Mouse (Mus musculus) cerebellum, adult 18-20 months (tissue): ENCODE measurements at regions not wholly inside any gene's neighbourhood (a gene's known extent, or its start where the extent isn't known, plus 50 kb on each side); places are given as distances from the start of the nearest gene placed in this dataset.
A peak's percentile ranks its signal among the peaks of the same experiment; 100 is the strongest.

Experiments
- DNase-seq, 2 experiments: peaks; one replicate each; pipeline ENCODE4 v3.0.0; 2021

DNA sequence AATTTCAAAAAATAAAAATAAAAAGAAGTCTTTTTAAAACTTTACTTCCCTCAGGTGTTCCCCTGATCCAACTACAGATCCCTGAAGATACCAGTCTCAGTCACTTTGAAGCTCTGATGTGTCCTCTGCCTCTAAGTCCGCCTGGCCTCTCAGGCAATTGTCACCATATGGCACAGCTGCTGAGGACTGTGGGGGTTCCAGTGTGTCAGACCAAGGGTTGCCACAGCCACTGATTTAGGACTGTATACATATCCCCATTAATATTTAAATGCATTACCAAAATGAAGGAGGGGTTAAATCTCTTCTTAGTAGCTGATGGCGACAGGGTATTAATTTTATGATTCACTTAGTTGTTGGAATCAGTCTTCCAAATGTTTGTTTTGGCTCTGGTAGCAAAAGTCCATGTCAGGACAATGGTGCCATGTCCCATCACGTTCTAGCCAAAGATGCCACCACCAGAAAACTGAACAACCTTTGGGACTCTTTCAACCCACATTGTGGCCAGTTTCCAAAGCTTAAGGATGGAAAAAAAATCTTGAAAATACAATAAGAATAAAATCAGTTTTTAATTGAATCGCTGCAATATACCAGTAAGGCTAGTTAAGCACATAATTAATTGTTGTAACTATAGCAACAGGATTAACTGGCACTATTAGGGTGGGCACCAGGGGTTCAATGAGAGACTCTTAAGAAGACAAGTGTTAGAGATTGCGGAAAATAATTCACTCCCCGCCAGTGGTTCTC is 62.5 kb downstream of the Arrdc4 start:
- DNase-seq: no peak

- DNase-seq: no peak
These were observed 66.0 kb downstream of the Arrdc4 start for GRCm38 (mm10) chr7:68682929-68683643.

DNA sequence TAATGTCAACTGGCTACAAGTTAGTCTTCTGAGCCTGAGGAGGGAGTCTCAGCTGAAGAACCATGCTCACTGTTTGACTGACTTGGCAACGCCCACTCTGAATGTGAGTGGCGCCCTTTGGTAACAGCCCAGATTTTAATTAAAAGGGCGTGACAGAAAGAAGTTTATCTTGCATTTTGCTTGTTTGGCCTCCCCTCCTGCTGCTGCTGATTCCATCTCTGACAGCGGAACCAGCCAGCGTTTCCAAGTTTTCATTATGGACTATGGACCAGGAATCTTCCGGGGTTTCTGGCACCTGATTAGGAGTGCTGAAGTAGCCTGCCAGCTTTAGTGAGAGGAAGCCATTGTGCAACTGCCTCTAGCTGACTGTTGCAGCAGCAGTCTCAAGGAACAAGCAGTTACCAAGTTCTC is 66.7 kb downstream of the Arrdc4 start:
- DNase-seq: no peak

DNA sequence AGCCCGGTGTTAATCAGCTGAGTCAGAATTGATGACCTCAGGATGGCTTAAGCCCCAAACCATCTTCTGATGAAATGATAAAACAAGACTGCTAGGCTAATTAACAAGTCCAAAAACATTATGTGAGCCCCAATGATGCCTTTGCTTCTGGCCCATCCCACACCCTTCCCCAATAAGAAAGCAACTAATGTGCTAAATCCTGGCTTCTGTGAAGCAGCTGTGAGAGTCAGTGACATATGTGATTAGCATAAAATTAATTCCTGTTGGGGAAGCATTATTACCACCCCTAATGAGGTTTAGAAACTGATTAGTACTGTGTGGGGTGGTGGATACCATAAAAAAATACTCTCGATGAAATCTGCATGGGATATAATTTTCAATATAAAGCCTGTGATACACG is 69.3 kb downstream of the Arrdc4 start:
- no peak for DNase-seq

DNA sequence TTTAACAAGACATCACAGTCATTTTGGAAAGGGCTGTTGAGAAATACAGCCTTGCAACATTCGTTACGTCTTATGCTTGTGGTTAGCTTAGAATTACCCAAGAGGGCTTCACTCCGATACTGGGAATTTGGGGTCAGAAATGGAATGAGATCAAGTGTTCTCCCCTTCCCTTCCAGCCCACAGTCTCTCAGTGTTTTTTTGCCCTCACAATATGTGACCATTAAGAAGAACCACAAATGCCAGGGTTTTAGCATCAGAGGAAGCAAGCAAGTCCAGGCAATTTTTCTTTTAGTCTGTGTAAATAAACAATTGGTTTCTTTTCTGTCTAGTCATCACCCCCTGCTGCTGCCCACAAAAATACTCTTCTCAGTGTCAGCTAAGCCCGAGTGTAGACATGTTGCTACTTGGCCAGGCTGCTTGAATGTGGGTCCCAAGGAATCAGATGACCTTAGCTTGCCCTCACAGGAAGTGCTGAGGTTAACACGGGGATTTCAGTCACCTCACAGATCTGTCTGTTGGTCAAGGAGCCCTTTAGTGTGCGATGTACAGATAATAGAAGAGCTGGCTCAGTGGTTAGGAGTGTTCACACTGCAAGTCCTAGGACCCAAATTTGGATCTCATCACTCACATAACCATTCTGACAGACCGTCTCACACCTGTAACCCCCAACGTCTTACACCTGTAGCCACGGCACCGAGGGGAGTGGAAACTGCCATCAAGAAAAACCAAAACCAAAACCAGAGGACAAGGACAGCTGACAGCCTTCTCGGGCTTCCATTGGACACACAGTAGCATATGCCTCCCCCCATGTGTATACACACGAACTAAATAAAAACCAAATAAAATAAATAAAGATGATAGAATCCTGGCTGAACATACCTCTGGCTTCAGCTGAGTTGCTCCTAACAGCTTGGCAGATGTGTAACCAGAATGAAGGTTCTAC is 81.0 kb downstream of the Arrdc4 start:
- DNase-seq: no peak

DNA sequence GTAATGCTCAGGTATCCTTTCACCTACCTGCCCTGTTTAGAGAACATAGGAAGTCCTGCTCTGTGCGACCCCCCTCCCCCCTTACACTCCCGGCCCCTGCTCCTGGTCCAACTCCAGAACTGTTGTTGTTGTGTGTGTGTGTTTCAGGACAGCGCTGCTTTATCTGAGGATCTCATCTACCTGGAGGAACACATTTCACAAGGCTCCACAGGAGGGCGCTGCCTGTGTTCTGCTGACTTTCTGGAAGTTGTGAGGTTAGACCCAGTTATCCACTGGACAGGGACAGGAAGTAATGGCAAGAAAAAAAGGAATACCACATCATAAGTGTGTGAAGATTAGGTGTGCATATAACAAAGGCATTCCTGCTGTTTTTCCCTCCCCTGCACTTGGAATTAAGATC is 81.8 kb downstream of the Arrdc4 start:
- DNase-seq: no peak

- DNase-seq: no peak
These were observed 92.7 kb downstream of the Arrdc4 start for GRCm38 (mm10) chr7:68656354-68656753.

DNA sequence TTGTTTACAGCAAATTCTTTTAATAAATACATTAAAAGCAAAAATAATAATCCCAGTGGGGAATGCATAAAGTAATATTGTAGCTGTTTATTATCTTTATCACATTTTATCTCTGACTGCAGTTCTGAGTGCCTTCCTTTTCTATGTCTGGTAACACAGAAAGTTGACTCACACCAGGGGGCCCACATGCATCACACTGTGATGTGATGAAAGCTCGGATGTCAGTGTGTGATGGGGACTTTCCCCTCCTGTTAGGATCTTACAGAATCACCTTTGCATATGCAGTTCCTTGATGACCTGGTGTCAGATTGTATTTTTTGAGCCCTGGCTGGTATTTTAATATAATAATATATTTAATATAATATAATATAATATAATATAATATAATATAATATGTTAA is 95.5 kb downstream of the Arrdc4 start:
- DNase-seq: no peak

- no peak for DNase-seq
These were observed 97.6 kb downstream of the Arrdc4 start for GRCm38 (mm10) chr7:68651418-68651817.

- no peak for DNase-seq
These were observed 111.4 kb downstream of the Arrdc4 start for GRCm38 (mm10) chr7:68637556-68638215.

DNA sequence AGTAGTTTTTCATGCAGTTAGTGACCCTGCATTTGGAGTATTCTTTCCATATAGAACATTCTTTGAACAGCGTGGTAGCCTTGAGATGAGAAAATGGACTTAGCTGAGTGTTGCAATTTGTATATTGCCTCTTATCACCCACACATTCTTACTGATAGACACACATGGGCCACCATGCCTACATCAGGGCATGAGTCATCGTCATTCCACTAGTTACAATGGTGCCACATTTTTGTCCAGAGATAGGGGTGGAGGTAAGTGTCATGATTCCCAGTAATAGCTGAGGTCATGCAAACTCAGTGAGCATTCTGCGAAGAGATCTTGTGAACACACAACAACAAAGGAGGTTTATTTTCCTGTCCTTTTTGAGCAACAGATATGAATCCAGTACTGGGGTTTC is 128.0 kb downstream of the Arrdc4 start:
- DNase-seq: no peak

- DNase-seq: no peak
These were observed 138.5 kb downstream of the Arrdc4 start for GRCm38 (mm10) chr7:68610499-68610898.

- DNase-seq: no peak
These were observed 141.9 kb downstream of the Arrdc4 start for GRCm38 (mm10) chr7:68607170-68607569.

- DNase-seq: no peak
These were observed 142.8 kb downstream of the Arrdc4 start for GRCm38 (mm10) chr7:68606278-68606677.

DNA sequence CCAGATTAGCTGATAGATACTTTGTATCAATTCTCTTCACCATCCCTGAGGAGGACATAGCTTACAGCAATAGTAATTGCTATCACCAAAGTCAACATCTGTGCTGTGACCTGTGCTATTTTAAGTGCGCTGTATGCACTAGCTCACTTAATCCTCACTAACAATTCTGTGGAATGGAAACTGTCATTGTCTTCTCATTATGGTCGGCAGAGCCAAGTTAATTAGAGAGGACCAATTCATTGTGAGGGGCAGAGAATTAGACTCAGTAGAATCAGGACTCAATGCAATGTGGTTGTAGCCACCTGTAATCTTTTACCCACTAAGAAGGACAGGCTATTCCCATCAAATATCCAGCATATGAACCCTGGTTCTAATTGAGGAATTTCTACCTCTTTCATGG is 145.3 kb downstream of the Arrdc4 start:
- no peak for DNase-seq

- DNase-seq: no peak
These were observed 147.0 kb downstream of the Arrdc4 start for GRCm38 (mm10) chr7:68602003-68602402.

GRCm38 (mm10) chr7:68594017-68594386 is 155.0 kb downstream of the Arrdc4 start:
- DNase-seq: no peak

GRCm38 (mm10) chr7:68593344-68594016 is 155.6 kb downstream of the Arrdc4 start:
- no peak for DNase-seq

DNA sequence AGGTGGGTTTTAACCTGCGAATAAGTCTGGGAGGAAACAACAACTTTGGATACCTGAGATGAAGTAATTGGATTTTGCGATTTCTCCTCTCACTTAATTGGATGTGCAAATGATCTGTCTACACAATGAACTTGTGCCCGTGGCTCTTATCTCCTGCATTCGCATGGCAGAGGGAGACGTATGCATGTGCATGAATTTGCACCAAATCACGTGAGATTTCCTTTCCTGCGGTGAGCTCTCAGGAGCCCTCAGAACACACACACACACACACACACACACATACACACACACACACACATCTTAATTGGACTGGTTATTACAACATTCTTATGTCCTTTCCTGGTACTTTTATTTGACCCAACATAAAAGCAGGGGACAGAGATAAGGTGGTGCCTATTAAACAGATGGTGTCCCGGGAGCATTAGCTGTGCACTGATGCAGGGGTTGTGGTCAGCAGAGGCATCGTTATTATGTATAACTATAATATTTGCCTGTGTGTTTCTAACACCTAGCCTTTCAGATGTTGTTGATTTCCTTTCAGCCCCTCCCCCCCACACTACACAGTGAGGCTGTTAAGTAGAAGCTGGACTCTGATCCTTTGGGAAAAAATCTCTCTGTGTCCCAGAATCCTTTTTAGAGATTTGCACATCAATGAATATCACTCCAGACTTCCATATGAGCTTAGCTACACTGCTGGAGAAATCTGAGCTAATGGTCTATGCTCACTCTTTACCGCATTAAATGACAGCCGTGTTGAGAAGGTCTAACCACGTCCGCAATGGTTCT is 166.3 kb downstream of the Arrdc4 start:
- no peak for DNase-seq

DNA sequence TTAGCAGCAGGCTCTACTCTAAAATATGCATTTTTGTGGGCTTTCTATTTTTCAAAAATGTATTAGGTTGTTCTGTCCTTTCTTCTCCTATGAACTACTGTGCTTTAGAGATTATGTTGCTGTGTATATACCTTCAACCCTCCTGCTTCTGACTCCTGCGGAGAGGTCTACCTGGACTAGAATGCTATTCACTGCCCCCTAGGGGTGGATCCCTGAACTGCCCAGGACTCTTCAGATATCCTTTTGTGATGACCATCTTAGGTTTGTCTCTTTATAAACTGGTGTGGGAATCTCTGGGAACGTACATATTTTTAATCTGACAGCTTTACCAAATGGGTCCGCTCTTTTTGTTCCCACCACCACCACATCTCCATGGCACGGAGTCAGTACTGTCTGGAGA is 168.4 kb downstream of the Arrdc4 start:
- DNase-seq: peak; percentile 36 to 66

DNA sequence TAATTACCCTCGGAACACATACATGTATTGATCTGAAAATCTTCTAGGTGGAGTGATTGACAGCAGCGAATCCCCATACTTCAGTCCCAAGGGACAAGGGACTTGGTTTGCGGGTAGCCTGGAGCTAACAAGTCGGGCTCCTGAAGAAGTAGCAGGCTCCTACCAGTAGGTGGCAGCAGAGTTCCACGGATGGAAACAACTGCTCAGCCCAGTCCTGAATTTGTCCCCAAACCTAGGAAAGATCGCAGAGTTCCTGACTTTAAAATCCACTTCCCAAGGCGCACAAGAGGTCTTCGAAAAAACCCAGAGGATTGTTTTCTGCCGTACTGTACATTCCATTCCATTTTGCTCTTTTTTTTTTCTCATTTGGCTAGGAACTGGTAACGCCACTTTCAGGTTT is 169.4 kb downstream of the Arrdc4 start:
- DNase-seq: peak; percentile 72 to 84
